Mouse (Mus musculus) liver, embryonic 11.5 days (tissue): ENCODE data around the gene Kpna2. TPM values are rescaled to one million over a fixed set of nuclear protein-coding genes. Genes with fewer than 3 reads are reported as not detected.

Source experiments
- ATAC-seq: fragments of 200-750 bp; cut with Nextera tagmentation; replicated peaks from 2 replicates; pipeline ENCODE4 v1.8.0; 2017; ENCODE audit warnings: moderate number of reproducible peaks, mild to moderate bottlenecking, moderate TSS enrichment, moderate library complexity; ENCODE audit not compliant: low FRiP score
- DNase-seq: peaks from one replicate; pipeline ENCODE4 v3.0.0-alpha.2; 2017; ENCODE audit warnings: low spot score
- H3K27ac ChIP-seq: fragments of 300-500 bp; sonication (generic); 2 replicates; pipeline ENCODE4 v1.5.1; 2014; ENCODE audit warnings: mild to moderate bottlenecking, low read depth, low read length, control low read depth
- H3K27me3 ChIP-seq: fragments of 300-500 bp; sonication (generic); replicated peaks from 2 replicates; pipeline ENCODE4 v1.6.1; 2014; ENCODE audit warnings: low read length, mixed read lengths; ENCODE audit not compliant: control insufficient read depth, insufficient read depth
- H3K36me3 ChIP-seq: fragments of 300-500 bp; sonication (generic); 2 replicates; pipeline ENCODE4 v1.6.1; 2014; ENCODE audit warnings: mild to moderate bottlenecking, low read length, moderate library complexity, mixed read lengths; ENCODE audit not compliant: control insufficient read depth, insufficient read depth
- H3K4me1 ChIP-seq: fragments of 300-500 bp; sonication (generic); replicated peaks from 2 replicates; pipeline ENCODE4 v1.6.1; 2014; ENCODE audit warnings: low read length, mixed read lengths; ENCODE audit not compliant: control insufficient read depth, insufficient read depth
- H3K4me2 ChIP-seq: fragments of 300-500 bp; sonication (generic); 2 replicates; pipeline ENCODE4 v1.6.1; 2014; ENCODE audit warnings: mild to moderate bottlenecking, control low read depth, moderate library complexity
- H3K4me3 ChIP-seq: fragments of 300-500 bp; sonication (generic); 2 replicates; pipeline ENCODE4 v1.5.1; 2014; ENCODE audit warnings: low read depth, low read length, control low read depth
- H3K9ac ChIP-seq: fragments of 300-500 bp; sonication (generic); 2 replicates; pipeline ENCODE4 v1.6.1; 2014; ENCODE audit warnings: low read depth, low read length, control low read depth
- H3K9me3 ChIP-seq: fragments of 300-500 bp; sonication (generic); 2 replicates; pipeline ENCODE4 v1.6.1; 2016; ENCODE audit warnings: low read length, inconsistent platforms, mixed read lengths; ENCODE audit not compliant: control insufficient read depth
- WGBS: fragments of 180-500 bp; shearing (Covaris S2); extraction: QIAGEN DNeasy Blood & Tissue Kit; methylation state at CpG from one replicate; pipeline ENCODE4 v1.1.7; 2014; 5-methylcytosine and 5-hydroxymethylcytosine counted together
- polyA plus RNA-seq: library from polyadenylated mRNA; unstranded; fragments of >200 nt; fragmentation: Nextera tagmentation; extraction: Ambion mirVana; gene quantifications from 2 replicates; pipeline ENCODE4 v1.2.1, GENCODE M21; 2014

Gene Kpna2
- polyA plus RNA-seq, 1 experiment from 2014 or later: 448 TPM

DNA sequence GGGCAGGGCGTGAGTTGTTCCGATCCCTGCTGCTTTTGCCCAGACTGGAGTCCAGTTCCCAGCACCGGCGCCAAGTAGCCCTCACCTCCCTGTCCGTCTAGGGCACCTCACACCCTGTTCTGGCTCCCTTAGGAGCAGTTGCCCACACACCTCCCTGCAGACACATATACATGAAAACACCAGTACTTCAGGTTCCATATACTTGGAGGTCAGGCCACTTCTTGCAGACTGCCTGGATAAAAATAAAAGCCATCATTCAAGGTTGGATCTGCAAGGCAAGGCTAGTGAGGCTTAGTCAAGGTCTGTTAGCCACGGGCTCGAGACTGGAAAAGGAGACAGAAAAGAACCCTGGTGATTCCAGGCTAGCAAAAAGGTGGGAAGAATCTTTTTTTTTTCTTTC is 32.3 kb upstream of the Kpna2 start:
- no peak for DNase-seq
- no peaks in the 10 kb centered on the region for H3K36me3 ChIP-seq
- H3K4me1 ChIP-seq: peaks cover 6% of the 10 kb centered on the region; the same call in 1 of the 2 replicates
- H3K27ac ChIP-seq: no peak overlapping the region
- no peak overlapping the region for H3K4me3 ChIP-seq
- WGBS: 53% methylated on average over 7 of the region's 7 CpGs
- no peak overlapping the region for H3K9ac ChIP-seq
- no peaks in the 10 kb centered on the region for H3K27me3 ChIP-seq
- no peaks in the 10 kb centered on the region for H3K9me3 ChIP-seq
- H3K4me2 ChIP-seq: no peak overlapping the region
- ATAC-seq: no peak

DNA sequence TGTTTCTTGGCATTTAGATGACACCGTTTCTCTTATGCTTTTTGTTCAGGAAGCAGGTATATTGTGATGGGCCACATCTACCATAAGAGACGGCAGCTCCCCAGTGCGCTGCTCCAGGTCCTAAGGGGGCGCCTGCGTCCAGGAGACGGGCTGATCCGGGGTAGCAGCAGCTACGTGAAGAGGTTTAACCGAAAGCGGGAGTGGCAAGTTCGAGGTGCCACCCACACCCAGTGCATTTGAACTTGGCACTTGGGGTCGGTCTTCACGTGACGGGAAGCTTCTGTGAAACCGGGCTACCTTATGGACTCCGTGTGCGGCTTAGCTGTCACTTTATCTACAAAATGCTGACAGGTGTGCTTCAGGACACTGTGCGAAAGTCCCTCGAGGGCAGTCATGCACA is 30.2 kb upstream of the Kpna2 start:
- no peak overlapping the region for H3K27ac ChIP-seq
- ATAC-seq (no peak), DNase-seq (no peak)
- 55% methylated on average over 19 of the region's 19 CpGs for WGBS
- peaks cover 7% of the 10 kb centered on the region; the same call in 1 of the 2 replicates for H3K4me1 ChIP-seq
- no peak overlapping the region for H3K4me2 ChIP-seq
- H3K27me3 ChIP-seq: peaks cover 14% of the 10 kb centered on the region; the same call in 1 of the 2 replicates
- H3K9ac ChIP-seq: no peak overlapping the region
- H3K36me3 ChIP-seq: no peaks in the 10 kb centered on the region
- H3K9me3 ChIP-seq: no peaks in the 10 kb centered on the region
- no peak overlapping the region for H3K4me3 ChIP-seq

GRCm38 (mm10) chr11:107028754-107029153 is 29.4 kb upstream of the Kpna2 start:
- 65% methylated on average over 6 of the region's 6 CpGs for WGBS
- peak overlapping the region; percentile 97 for H3K4me2 ChIP-seq
- peak overlapping the region; percentile 85 for H3K9ac ChIP-seq
- no peaks in the 10 kb centered on the region for H3K36me3 ChIP-seq
- H3K4me1 ChIP-seq: peaks cover 7% of the 10 kb centered on the region; the same call in 1 of the 2 replicates
- 0 out of 2 replicates have a peak overlapping the region, but pooled peaks have one; percentile 91 for H3K27ac ChIP-seq
- H3K4me3 ChIP-seq: peak overlapping the region; percentile 72
- DNase-seq (no peak), ATAC-seq (no peak)
- peaks cover 16% of the 10 kb centered on the region; the same call in 1 of the 2 replicates for H3K27me3 ChIP-seq
- no peaks in the 10 kb centered on the region for H3K9me3 ChIP-seq

GRCm38 (mm10) chr11:107028275-107028618 is 28.9 kb upstream of the Kpna2 start:
- Histone ChIP-seq H3K36me3 (no peaks in the 10 kb centered on the region), H3K4me2 (peak overlapping the region; percentile 97), H3K27me3 (peaks cover 16% of the 10 kb centered on the region; the same call in 1 of the 2 replicates), H3K27ac (peak overlapping the region; percentile 91), H3K4me3 (peak overlapping the region; percentile 72), H3K9ac (peak overlapping the region; percentile 85), H3K4me1 (peaks cover 7% of the 10 kb centered on the region; the same call in 1 of the 2 replicates), H3K9me3 (no peaks in the 10 kb centered on the region)
- DNase-seq (no peak), ATAC-seq (peak; percentile 47; the same call in 1 of the 2 replicates)
- WGBS: 4% methylated on average over 29 of the region's 29 CpGs

DNA sequence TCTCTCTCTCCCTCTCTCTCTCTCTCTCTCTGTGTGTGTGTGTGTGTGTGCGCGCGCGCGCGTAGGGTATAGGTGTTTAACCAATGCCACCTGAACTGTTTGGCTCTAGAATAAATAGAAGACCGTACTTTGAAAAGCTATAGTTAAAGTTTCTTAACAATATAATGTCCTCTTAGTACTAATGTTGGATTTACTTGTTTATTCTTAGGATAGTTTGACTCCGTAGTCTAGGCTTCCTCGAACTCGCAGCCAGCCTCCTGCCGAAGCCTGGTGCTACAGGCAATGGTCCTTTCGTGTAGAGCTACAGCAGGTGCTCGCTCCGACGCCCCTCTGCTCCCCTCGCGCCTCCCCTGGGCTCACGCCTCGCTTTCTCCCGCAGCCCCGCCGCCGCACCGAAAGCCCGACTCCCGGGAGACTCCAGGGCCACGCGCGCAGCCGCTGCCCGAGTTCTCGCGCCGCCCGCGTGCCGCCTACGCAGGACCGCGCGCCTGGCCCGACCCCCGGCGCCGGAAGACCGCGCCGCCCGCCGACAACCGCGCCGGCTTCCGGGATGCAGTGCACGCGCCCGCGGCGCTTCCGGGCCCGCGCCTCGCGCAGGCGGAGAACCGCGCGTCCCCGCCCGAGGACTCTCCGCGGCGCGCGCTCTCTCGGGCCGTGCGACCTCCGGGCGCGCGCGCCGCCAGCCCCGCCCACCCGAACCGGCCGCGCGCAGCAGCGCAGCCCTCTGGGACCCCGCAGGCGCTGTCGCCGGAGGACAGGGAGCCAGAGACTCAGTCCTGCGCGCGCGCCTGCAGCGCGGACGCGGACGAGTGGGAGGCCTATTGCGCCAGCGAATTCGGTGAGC is 28.3 kb upstream of the Kpna2 start:
- Histone ChIP-seq H3K4me2 (peak overlapping the region; percentile 97), H3K27ac (peak overlapping the region; percentile 91), H3K9ac (peak overlapping the region; percentile 85), H3K36me3 (no peaks in the 10 kb centered on the region), H3K4me1 (peaks cover 7% of the 10 kb centered on the region; the same call in 1 of the 2 replicates), H3K27me3 (peaks cover 16% of the 10 kb centered on the region; the same call in 1 of the 2 replicates), H3K4me3 (peak overlapping the region; percentile 72), H3K9me3 (no peaks in the 10 kb centered on the region)
- ATAC-seq (peak; percentile 90), DNase-seq (peak; percentile 89)
- under 1% methylated on average over 107 of the region's 107 CpGs for WGBS

DNA sequence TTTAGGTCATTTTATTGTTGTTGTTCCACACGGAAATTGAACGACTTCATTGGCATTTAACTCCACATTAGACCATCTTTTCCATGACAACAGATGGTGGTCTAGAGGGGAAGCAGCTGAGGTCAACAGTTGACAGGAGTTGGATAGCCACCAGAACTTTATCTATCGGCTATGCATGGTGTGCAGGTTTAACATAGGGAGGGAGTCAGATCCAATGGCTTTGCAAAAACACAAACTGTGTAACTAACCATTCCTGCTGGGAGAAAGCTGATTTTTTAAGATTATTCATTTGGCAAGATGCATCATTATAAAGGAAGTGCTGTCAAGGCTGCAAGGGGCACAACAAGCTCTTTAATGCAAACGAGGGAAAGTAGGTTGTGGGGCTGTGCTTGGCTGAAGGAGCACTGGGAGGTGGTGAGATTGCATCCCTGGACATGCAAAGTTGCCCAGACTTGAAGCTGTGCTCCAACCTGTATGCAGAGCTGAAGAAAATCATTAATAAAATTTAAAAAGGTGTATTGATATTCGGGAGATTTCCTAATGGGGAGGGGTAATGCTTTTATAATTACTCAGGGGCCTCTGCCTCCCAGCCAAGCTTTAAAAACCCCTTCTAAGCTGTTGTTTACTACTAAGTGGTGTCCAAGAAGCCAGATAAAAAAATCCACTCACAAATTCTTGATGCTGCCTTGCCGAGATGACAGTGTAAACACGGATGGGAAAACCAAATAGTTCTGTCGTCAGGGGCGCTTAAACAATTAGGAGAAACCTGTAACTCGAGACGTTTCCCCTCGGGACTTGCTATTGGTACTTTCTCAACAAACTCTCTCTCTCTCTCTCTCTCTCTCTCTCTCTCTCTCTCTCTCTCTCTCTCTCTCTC is 27.5 kb upstream of the Kpna2 start:
- no peak overlapping the region; the same call in 1 of the 2 replicates for H3K27ac ChIP-seq
- 7% methylated on average over 12 of the region's 12 CpGs for WGBS
- ATAC-seq: no peak

DNA sequence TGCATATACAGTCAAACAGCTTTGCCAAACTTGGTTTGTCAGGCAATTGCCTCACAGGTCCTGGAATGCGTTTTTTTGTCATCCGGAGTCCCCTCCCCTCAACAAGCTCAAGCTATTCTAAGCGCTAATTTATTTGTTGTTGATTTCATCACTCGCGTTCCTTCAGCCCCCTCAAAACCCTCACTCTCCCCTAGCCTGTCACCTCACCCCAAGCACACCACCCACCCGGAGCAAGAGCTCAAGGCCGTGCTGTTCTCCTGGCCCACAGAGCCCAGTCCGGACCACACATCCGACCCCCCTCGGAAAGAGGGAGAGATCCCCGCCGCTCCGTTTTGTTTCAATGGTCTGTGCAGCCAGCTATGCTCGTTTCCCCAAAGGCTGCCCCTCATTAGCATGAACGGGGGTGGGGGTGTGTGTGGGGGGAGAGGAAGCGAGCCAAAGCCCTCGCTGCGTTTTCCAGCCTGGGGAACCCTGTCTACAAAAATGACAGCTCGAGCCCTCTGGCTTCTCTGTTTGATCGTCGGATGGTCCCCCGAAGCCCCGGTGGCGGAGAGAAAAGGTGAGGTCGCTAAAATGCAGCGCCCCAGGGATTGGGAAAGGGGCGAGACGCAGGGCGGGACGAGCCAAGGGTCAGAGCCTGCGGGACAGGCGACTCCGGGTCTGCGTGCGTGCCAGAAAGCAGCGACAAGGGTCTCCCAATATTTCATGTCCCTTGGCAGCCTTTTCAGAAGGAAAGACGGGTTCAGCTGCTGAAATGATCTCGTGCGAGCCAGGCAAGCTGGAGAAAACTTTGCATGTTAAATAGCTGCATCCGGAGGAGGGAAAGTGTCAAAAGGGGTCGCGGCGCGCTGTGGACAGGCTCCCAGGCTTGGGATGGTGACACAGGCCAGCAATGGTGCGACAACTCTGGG is 26.3 kb upstream of the Kpna2 start, which contains the start of gene 1810010H24Rik:
TSS of gene 1810010H24Rik (plus strand) at position 271 of the 911 bp plus-strand sequence.
- DNase-seq (no peak), ATAC-seq (no peak)
- no peaks in the 10 kb centered on the region for H3K9me3 ChIP-seq
- no peak within 1 kb of the TSS for H3K27ac ChIP-seq
- no peaks in the 10 kb centered on the region for H3K36me3 ChIP-seq
- H3K27me3 ChIP-seq: peaks cover 16% of the 10 kb centered on the region; the same call in 1 of the 2 replicates
- 2% methylated on average over 45 of the region's 45 CpGs for WGBS
- peak within 1 kb of the TSS; percentile 56 for H3K4me3 ChIP-seq
- H3K4me1 ChIP-seq: peaks cover 7% of the 10 kb centered on the region; the same call in 1 of the 2 replicates
- H3K9ac ChIP-seq: peak within 1 kb of the TSS; percentile 64
- peak within 1 kb of the TSS; percentile 97 for H3K4me2 ChIP-seq

More for the DNA sequence above, 27.5 kb upstream of the Kpna2 start:
- Histone ChIP-seq H3K36me3 (no peaks in the 10 kb centered on the region), H3K27me3 (peaks cover 16% of the 10 kb centered on the region; the same call in 1 of the 2 replicates), H3K4me1 (peaks cover 7% of the 10 kb centered on the region; the same call in 1 of the 2 replicates), H3K9ac (peak overlapping the region; percentile 85), H3K4me3 (peak overlapping the region; percentile 72), H3K4me2 (peak overlapping the region; percentile 97), H3K9me3 (no peaks in the 10 kb centered on the region)
- DNase-seq: no peak
